Mouse (Mus musculus): ENCODE data around the gene Rac2. TPM values are rescaled to one million over a fixed set of nuclear protein-coding genes. Genes with fewer than 3 reads are reported as not detected.

Gene Rac2
- polyA plus RNA-seq, 1 experiment from 2014 or later, result 27.9 TPM

GRCm38 (mm10) chr15:78601180-78601579 lies 28.6 kb upstream of the Rac2 start:
- no peak for ATAC-seq (ENCODE audit: low read depth)
- Histone ChIP-seq H3K4me1 (ENCODE audit: control insufficient read depth, insufficient read depth, low read length) (no peaks in the 10 kb centered on the region), H3K27me3 (replicated peaks; ENCODE audit: control insufficient read depth, insufficient read depth, low read length) (no peaks in the 10 kb centered on the region), H3K4me2 (ENCODE audit: low read depth, low read length) (no peak overlapping the region), H3K9ac (ENCODE audit: low read depth, low read length) (no peak overlapping the region), H3K4me3 (ENCODE audit: low read depth, low read length) (no peak overlapping the region), H3K36me3 (ENCODE audit: control insufficient read depth, insufficient read depth, low read length) (no peaks in the 10 kb centered on the region), H3K9me3 (ENCODE audit: control insufficient read depth, low read length) (no peaks in the 10 kb centered on the region), H3K27ac (replicated peaks; ENCODE audit: low read depth, low read length) (no peak overlapping the region)
- WGBS, result 68% methylated on average over 6 of the region's 6 CpGs
- no peak for DNase-seq (ENCODE audit: low spot score)

GRCm38 (mm10) chr15:78599529-78600193 lies 27.1 kb upstream of the Rac2 start:
- no peak overlapping the region for H3K9ac ChIP-seq (ENCODE audit: low read depth, low read length)
- WGBS, result 76% methylated on average over 13 of the region's 13 CpGs
- DNase-seq (ENCODE audit: low spot score) (no peak), ATAC-seq (ENCODE audit: low read depth) (no peak)
- no peak overlapping the region for H3K4me2 ChIP-seq (ENCODE audit: low read depth, low read length)
- H3K4me1 ChIP-seq (ENCODE audit: control insufficient read depth, insufficient read depth, low read length), result no peaks in the 10 kb centered on the region
- H3K27me3 ChIP-seq (replicated peaks; ENCODE audit: control insufficient read depth, insufficient read depth, low read length), result no peaks in the 10 kb centered on the region
- no peak overlapping the region for H3K27ac ChIP-seq (replicated peaks; ENCODE audit: low read depth, low read length)
- H3K9me3 ChIP-seq (ENCODE audit: control insufficient read depth, low read length), result no peaks in the 10 kb centered on the region
- H3K36me3 ChIP-seq (ENCODE audit: control insufficient read depth, insufficient read depth, low read length), result no peaks in the 10 kb centered on the region
- no peak overlapping the region for H3K4me3 ChIP-seq (ENCODE audit: low read depth, low read length)

- Histone ChIP-seq H3K27ac (replicated peaks; ENCODE audit: low read depth, low read length) (no peak overlapping the region), H3K4me1 (ENCODE audit: control insufficient read depth, insufficient read depth, low read length) (no peaks in the 10 kb centered on the region), H3K9ac (ENCODE audit: low read depth, low read length) (no peak overlapping the region), H3K9me3 (ENCODE audit: control insufficient read depth, low read length) (no peaks in the 10 kb centered on the region), H3K4me2 (ENCODE audit: low read depth, low read length) (no peak overlapping the region), H3K27me3 (replicated peaks; ENCODE audit: control insufficient read depth, insufficient read depth, low read length) (no peaks in the 10 kb centered on the region), H3K36me3 (ENCODE audit: control insufficient read depth, insufficient read depth, low read length) (no peaks in the 10 kb centered on the region), H3K4me3 (ENCODE audit: low read depth, low read length) (no peak overlapping the region)
- 77% methylated on average over 6 of the region's 6 CpGs for WGBS
- DNase-seq (ENCODE audit: low spot score) (no peak), ATAC-seq (ENCODE audit: low read depth) (no peak)
Observed at GRCm38 (mm10) chr15:78599124-78599523, 26.5 kb upstream of the Rac2 start.

GRCm38 (mm10) chr15:78597729-78598128 lies 25.1 kb upstream of the Rac2 start:
- no peaks in the 10 kb centered on the region for H3K4me1 ChIP-seq (ENCODE audit: control insufficient read depth, insufficient read depth, low read length)
- no peaks in the 10 kb centered on the region for H3K9me3 ChIP-seq (ENCODE audit: control insufficient read depth, low read length)
- no peak for DNase-seq (ENCODE audit: low spot score)
- no peak overlapping the region for H3K4me2 ChIP-seq (ENCODE audit: low read depth, low read length)
- H3K36me3 ChIP-seq (ENCODE audit: control insufficient read depth, insufficient read depth, low read length), result no peaks in the 10 kb centered on the region
- no peak overlapping the region for H3K9ac ChIP-seq (ENCODE audit: low read depth, low read length)
- H3K27me3 ChIP-seq (replicated peaks; ENCODE audit: control insufficient read depth, insufficient read depth, low read length), result no peaks in the 10 kb centered on the region
- 0 out of 2 replicates have a peak overlapping the region, but pooled peaks have one; percentile 21 for H3K27ac ChIP-seq (replicated peaks; ENCODE audit: low read depth, low read length)
- H3K4me3 ChIP-seq (ENCODE audit: low read depth, low read length), result no peak overlapping the region
- WGBS, result 65% methylated on average over 2 of the region's 4 CpGs
- no peak for ATAC-seq (ENCODE audit: low read depth)

GRCm38 (mm10) chr15:78596914-78597313 lies 24.3 kb upstream of the Rac2 start, which contains the start of gene Cyth4:
Cyth4 (plus strand) TSS chr15:78597047.
- Histone ChIP-seq H3K36me3 (ENCODE audit: control insufficient read depth, insufficient read depth, low read length) (no peaks in the 10 kb centered on the region), H3K4me1 (ENCODE audit: control insufficient read depth, insufficient read depth, low read length) (no peaks in the 10 kb centered on the region), H3K4me3 (ENCODE audit: low read depth, low read length) (no peak within 1 kb of the TSS), H3K27ac (replicated peaks; ENCODE audit: low read depth, low read length) (peak within 1 kb of the TSS; percentile 21; the same call in 1 of the 2 replicates), H3K27me3 (replicated peaks; ENCODE audit: control insufficient read depth, insufficient read depth, low read length) (no peaks in the 10 kb centered on the region), H3K9me3 (ENCODE audit: control insufficient read depth, low read length) (no peaks in the 10 kb centered on the region), H3K9ac (ENCODE audit: low read depth, low read length) (no peak within 1 kb of the TSS), H3K4me2 (ENCODE audit: low read depth, low read length) (no peak within 1 kb of the TSS)
- 71% methylated on average over 7 of the region's 7 CpGs for WGBS
- DNase-seq (ENCODE audit: low spot score) (no peak), ATAC-seq (ENCODE audit: low read depth) (no peak)

- Histone ChIP-seq H3K4me1 (ENCODE audit: control insufficient read depth, insufficient read depth, low read length) (no peaks in the 10 kb centered on the region; the same call in 1 of the 2 replicates), H3K9me3 (ENCODE audit: control insufficient read depth, low read length) (no peaks in the 10 kb centered on the region), H3K36me3 (ENCODE audit: control insufficient read depth, insufficient read depth, low read length) (no peaks in the 10 kb centered on the region), H3K27ac (replicated peaks; ENCODE audit: low read depth, low read length) (no peak overlapping the region), H3K4me3 (ENCODE audit: low read depth, low read length) (no peak overlapping the region), H3K9ac (ENCODE audit: low read depth, low read length) (no peak overlapping the region), H3K27me3 (replicated peaks; ENCODE audit: control insufficient read depth, insufficient read depth, low read length) (no peaks in the 10 kb centered on the region), H3K4me2 (ENCODE audit: low read depth, low read length) (no peak overlapping the region)
- no peak for DNase-seq (ENCODE audit: low spot score)
- no peak for ATAC-seq (ENCODE audit: low read depth)
- WGBS, result 66% methylated on average over 6 of the region's 6 CpGs
Observed at GRCm38 (mm10) chr15:78596504-78596903, 23.9 kb upstream of the Rac2 start.

GRCm38 (mm10) chr15:78595468-78595867 lies 22.9 kb upstream of the Rac2 start:
- H3K4me2 ChIP-seq (ENCODE audit: low read depth, low read length), result no peak overlapping the region
- no peak overlapping the region for H3K27ac ChIP-seq (replicated peaks; ENCODE audit: low read depth, low read length)
- DNase-seq (ENCODE audit: low spot score) (no peak), ATAC-seq (ENCODE audit: low read depth) (no peak)
- H3K4me3 ChIP-seq (ENCODE audit: low read depth, low read length), result no peak overlapping the region
- H3K36me3 ChIP-seq (ENCODE audit: control insufficient read depth, insufficient read depth, low read length), result no peaks in the 10 kb centered on the region
- WGBS, result 73% methylated on average over 5 of the region's 5 CpGs
- no peaks in the 10 kb centered on the region for H3K27me3 ChIP-seq (replicated peaks; ENCODE audit: control insufficient read depth, insufficient read depth, low read length)
- no peaks in the 10 kb centered on the region; the same call in 1 of the 2 replicates for H3K4me1 ChIP-seq (ENCODE audit: control insufficient read depth, insufficient read depth, low read length)
- no peak overlapping the region for H3K9ac ChIP-seq (ENCODE audit: low read depth, low read length)
- H3K9me3 ChIP-seq (ENCODE audit: control insufficient read depth, low read length), result no peaks in the 10 kb centered on the region

GRCm38 (mm10) chr15:78594831-78595230 lies 22.2 kb upstream of the Rac2 start:
- Histone ChIP-seq H3K9me3 (ENCODE audit: control insufficient read depth, low read length) (no peaks in the 10 kb centered on the region), H3K27ac (replicated peaks; ENCODE audit: low read depth, low read length) (no peak overlapping the region), H3K4me3 (ENCODE audit: low read depth, low read length) (no peak overlapping the region), H3K4me2 (ENCODE audit: low read depth, low read length) (no peak overlapping the region), H3K36me3 (ENCODE audit: control insufficient read depth, insufficient read depth, low read length) (no peaks in the 10 kb centered on the region), H3K4me1 (ENCODE audit: control insufficient read depth, insufficient read depth, low read length) (no peaks in the 10 kb centered on the region; the same call in 1 of the 2 replicates), H3K27me3 (replicated peaks; ENCODE audit: control insufficient read depth, insufficient read depth, low read length) (no peaks in the 10 kb centered on the region), H3K9ac (ENCODE audit: low read depth, low read length) (no peak overlapping the region)
- ATAC-seq (ENCODE audit: low read depth) (no peak), DNase-seq (ENCODE audit: low spot score) (no peak)
- WGBS, result 93% methylated on average over 2 of the region's 2 CpGs

GRCm38 (mm10) chr15:78593896-78594425 lies 21.4 kb upstream of the Rac2 start:
- H3K36me3 ChIP-seq (ENCODE audit: control insufficient read depth, insufficient read depth, low read length), result no peaks in the 10 kb centered on the region
- no peaks in the 10 kb centered on the region; the same call in 1 of the 2 replicates for H3K4me1 ChIP-seq (ENCODE audit: control insufficient read depth, insufficient read depth, low read length)
- WGBS, result 90% methylated on average over 7 of the region's 7 CpGs
- H3K27ac ChIP-seq (replicated peaks; ENCODE audit: low read depth, low read length), result no peak overlapping the region
- no peak overlapping the region for H3K9ac ChIP-seq (ENCODE audit: low read depth, low read length)
- ATAC-seq (ENCODE audit: low read depth) (no peak), DNase-seq (ENCODE audit: low spot score) (no peak)
- no peak overlapping the region for H3K4me3 ChIP-seq (ENCODE audit: low read depth, low read length)
- H3K9me3 ChIP-seq (ENCODE audit: control insufficient read depth, low read length), result no peaks in the 10 kb centered on the region
- no peak overlapping the region for H3K4me2 ChIP-seq (ENCODE audit: low read depth, low read length)
- H3K27me3 ChIP-seq (replicated peaks; ENCODE audit: control insufficient read depth, insufficient read depth, low read length), result no peaks in the 10 kb centered on the region

All from embryonic facial prominence, embryonic 14.5 days (tissue).